Mouse (Mus musculus) embryonic fibroblast, embryonic 13.5 days (primary cell): ENCODE results near the gene 4930469K13Rik. TPM values are rescaled to one million over a fixed set of nuclear protein-coding genes. Genes with fewer than 3 reads are reported as not detected.

Experiments
- H3K27ac ChIP-seq: 2 replicates; pipeline ENCODE4 v1.5.1; 2012; ENCODE audit warnings: low read length, control low read depth, inconsistent platforms; ENCODE audit not compliant: insufficient read depth
- H3K4me1 ChIP-seq: 2 replicates; pipeline ENCODE4 v1.6.1; 2011; ENCODE audit warnings: low read length; ENCODE audit not compliant: control insufficient read depth, insufficient read depth
- H3K4me3 ChIP-seq: 2 replicates; pipeline ENCODE4 v1.5.1; 2011; ENCODE audit warnings: mild to moderate bottlenecking, control low read depth, low read length; ENCODE audit not compliant: insufficient read depth
- CTCF ChIP-seq: IDR thresholded peaks from 2 replicates; pipeline ENCODE4 v1.5.1; 2011; ENCODE audit warnings: mild to moderate bottlenecking, control low read depth, low read length, moderate library complexity, borderline replicate concordance; ENCODE audit not compliant: insufficient read depth
- POLR2A ChIP-seq: IDR thresholded peaks from 2 replicates; pipeline ENCODE4 v1.6.1; 2011; ENCODE audit warnings: low read depth, mild to moderate bottlenecking, control low read depth, low read length, moderate library complexity
- polyA plus RNA-seq: library from polyadenylated mRNA; stranded (reverse); fragments of >200 nt; gene quantifications from 2 replicates; pipeline ENCODE4 v1.2.4, GENCODE M21; 2011; ENCODE audit warnings: low read depth; ENCODE audit not compliant: missing spikeins, insufficient read length

The 4930469K13Rik gene
- polyA plus RNA-seq, 1 experiment: not detected

- TF ChIP-seq CTCF (no peak), POLR2A (no peak)
- Histone ChIP-seq H3K4me1 (no peaks in the 10 kb centered on the region), H3K4me3 (no peak overlapping the region), H3K27ac (no peak overlapping the region)
Measured at GRCm38 (mm10) chr11:34058960-34059359, 39.4 kb downstream of the 4930469K13Rik start.

- Histone ChIP-seq H3K4me3 (no peak overlapping the region), H3K27ac (no peak overlapping the region), H3K4me1 (no peaks in the 10 kb centered on the region)
- TF ChIP-seq CTCF (no peak), POLR2A (no peak)
Measured at GRCm38 (mm10) chr11:34058332-34058731, 40.0 kb downstream of the 4930469K13Rik start.

GRCm38 (mm10) chr11:34056715-34057114 lies 41.6 kb downstream of the 4930469K13Rik start:
- no peaks in the 10 kb centered on the region for H3K4me1 ChIP-seq
- TF ChIP-seq CTCF (no peak), POLR2A (no peak)
- H3K27ac ChIP-seq: no peak overlapping the region
- no peak overlapping the region for H3K4me3 ChIP-seq

DNA sequence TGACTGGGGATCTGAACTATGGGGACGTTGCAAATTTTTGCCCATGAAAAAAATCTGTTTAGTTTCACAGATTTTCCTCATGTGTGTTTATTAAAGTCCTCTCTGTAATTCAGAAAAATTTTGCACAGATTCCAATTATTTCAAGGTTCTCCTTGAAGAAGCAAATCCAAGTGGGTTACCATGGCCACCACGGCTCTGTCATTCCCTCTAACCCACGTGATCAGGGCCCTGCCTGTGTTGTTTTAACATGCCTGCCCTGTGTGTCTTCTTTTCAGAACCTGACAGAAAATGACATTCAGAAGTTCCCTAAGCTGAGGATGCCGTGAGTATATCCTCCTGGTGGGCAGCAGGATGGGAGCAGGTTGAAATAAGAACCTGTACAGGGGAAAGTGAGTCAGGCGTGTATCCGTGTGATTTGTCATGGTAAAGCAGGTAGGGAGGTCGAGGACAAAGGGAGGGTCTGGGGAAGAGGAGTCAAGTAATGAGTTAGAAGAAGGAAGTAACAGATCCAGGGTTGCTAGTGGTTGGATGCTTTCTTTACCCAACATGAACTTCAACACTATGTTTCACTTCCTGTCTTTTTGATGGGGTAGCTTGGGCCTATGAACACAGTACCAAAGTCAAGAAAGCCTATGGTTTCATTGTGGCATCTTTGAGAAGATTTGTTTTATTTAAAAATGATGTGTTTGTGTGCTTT lies 44.2 kb downstream of the 4930469K13Rik start:
- Histone ChIP-seq H3K27ac (no peak overlapping the region), H3K4me1 (no peaks in the 10 kb centered on the region), H3K4me3 (no peak overlapping the region)
- TF ChIP-seq POLR2A (no peak), CTCF (no peak)

DNA sequence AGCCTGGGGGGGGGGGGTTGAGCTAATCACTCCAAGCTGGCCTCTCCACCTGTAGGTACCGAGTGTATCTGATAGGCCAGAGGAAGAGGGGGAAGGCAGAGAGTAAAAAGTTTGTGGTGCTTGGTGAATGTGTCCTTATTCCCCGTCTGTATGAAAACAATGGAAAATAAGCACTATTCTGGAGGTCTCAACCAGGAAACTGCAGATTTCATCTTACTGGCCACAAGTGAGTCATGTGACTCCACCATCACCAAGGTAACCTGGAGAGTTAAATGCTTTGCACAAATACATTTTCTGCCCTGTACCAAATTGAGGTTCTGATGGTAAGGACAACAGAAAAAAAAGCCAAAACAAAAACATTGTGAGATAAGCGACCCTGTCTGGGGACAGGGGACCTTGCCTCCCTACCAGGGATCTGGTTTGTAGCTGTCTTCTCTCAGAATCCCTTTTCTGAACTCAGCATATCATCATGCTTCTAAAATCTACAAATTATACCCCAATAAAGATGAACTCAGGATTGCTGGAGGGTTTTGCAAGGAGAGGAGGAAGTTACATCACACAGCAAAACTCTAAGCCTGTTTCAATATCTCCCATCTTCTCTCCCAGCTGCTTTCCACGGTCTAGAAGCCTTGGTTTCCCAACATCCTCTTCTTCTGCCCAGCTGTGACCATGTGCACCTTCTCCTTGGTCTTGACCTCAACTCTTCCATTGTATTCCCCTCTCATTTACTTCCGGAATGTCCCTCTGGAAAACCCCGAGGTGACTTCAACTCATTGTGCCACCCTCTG lies 45.1 kb downstream of the 4930469K13Rik start:
- no peaks in the 10 kb centered on the region for H3K4me1 ChIP-seq
- TF ChIP-seq CTCF: no peak
- TF ChIP-seq POLR2A: no peak
- no peak overlapping the region for H3K4me3 ChIP-seq
- H3K27ac ChIP-seq: no peak overlapping the region

DNA sequence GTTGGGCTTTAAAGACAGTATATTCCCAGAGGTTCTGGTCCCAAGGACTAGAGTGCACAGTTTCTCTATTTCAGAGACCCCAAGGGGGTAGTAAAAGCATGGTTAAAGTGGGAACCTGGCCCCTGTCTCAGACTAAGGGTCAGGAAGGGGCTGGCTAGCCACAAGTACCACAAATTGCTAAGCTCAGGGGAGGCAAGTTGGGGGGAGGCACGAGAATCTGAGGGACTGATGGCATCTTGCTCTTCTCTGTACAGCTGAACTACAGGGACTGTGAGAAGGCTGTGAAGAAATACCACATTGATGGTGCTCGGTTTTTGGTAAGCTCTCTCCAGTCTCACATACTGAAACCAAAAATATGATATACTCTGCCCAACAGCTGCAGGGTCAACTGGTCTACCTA lies 47.7 kb downstream of the 4930469K13Rik start:
- no peaks in the 10 kb centered on the region for H3K4me1 ChIP-seq
- no peak for TF ChIP-seq POLR2A
- TF ChIP-seq CTCF: no peak
- H3K27ac ChIP-seq: no peak overlapping the region
- no peak overlapping the region for H3K4me3 ChIP-seq

DNA sequence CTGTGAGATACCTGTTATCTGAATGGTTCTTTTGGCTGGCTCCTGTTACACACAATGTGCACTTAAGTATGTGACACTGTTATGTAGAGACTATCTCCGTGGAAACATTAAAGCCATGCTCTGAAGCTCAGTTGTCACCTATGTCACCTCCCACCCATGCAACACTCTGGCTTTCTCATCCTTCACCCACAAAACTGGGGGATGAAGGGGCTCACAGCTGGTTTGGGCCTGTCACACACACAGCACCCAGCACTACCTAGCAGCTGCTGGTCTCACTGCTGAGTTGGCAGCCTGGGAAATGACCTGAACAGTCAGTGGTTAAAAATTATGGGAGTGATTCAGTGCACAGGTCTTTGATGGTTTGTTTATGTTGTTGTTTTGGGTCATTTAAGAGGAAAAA lies 48.3 kb downstream of the 4930469K13Rik start:
- Histone ChIP-seq H3K4me1 (no peaks in the 10 kb centered on the region), H3K4me3 (no peak overlapping the region), H3K27ac (no peak overlapping the region)
- TF ChIP-seq CTCF: no peak
- no peak for TF ChIP-seq POLR2A

DNA sequence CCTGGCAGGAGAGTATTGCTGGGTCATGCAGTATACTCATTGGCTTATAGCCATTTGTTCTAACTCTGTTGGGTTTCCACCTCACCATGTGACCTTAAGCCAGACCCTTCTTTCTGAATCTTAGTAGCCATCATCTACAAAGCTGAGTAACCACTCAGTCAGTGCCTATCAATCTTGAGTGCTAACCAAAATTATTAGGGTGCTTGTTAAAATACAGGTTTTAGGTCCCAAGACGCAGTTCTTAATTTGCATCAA lies 49.3 kb downstream of the 4930469K13Rik start:
- Histone ChIP-seq H3K4me3 (no peak overlapping the region), H3K4me1 (no peaks in the 10 kb centered on the region), H3K27ac (no peak overlapping the region)
- TF ChIP-seq CTCF (no peak), POLR2A (no peak)

- TF ChIP-seq POLR2A (no peak), CTCF (no peak)
- Histone ChIP-seq H3K4me3 (no peak overlapping the region), H3K4me1 (no peaks in the 10 kb centered on the region), H3K27ac (no peak overlapping the region)
Measured at GRCm38 (mm10) chr11:34048375-34049124, 49.8 kb downstream of the 4930469K13Rik start.

DNA sequence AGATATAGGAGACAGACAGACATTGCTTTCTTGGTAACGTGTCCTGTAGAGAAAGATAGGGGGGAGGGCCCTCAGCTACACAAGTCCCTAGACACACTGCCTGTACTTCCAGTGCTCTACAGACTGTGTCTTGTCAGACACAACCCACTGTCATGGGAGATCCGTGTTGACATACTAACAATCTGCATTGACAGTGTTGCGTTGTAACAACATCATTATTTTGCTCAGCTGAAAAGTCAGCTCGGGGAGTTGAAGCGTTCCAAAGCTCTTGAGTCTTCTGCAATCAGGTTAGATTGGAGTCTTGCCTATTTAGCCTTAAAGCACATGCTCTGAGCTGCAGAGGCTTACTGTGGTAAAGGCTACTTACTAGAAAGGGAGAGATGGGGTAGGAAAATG lies 50.8 kb downstream of the 4930469K13Rik start:
- no peaks in the 10 kb centered on the region for H3K4me1 ChIP-seq
- TF ChIP-seq CTCF: no peak
- no peak for TF ChIP-seq POLR2A
- no peak overlapping the region for H3K27ac ChIP-seq
- no peak overlapping the region for H3K4me3 ChIP-seq
